15 mouse cellular contexts compared by ENCODE assay signal in genomic region chrX:15913795-15914500, GRCm38 (mm10).
DNase-seq lines count a peak whose midpoint lies in the region; ATAC-seq lines count a peak whose summit lies in the region.
"Had no signal": no experiment of that assay in that cellular context is flagged by ENCODE, and none has a peak within 500 bp of the region (broad histone marks: within the 10 kb centered on the region; RNA-seq: fewer than 3 reads in every experiment).

No protein-coding gene starts in this region.

- no peaks in the 10 kb centered on the region for H3K4me1 ChIP-seq in hindbrain, embryonic 11.5 days (replicated peaks; ENCODE audit: control insufficient read depth, insufficient read depth, low read length)
- no peaks in the 10 kb centered on the region for H3K4me1 ChIP-seq in hindbrain, embryonic 10.5 days (replicated peaks)
- no peaks in the 10 kb centered on the region for H3K4me1 ChIP-seq in hindbrain, embryonic 16.5 days (ENCODE audit: control insufficient read depth, insufficient read depth, low read depth, low read length)
- H3K4me1 ChIP-seq: liver, embryonic 12.5 days; megakaryocyte, embryonic 14.5 days had no signal

- no peaks in the 10 kb centered on the region for H3K36me3 ChIP-seq in hindbrain, embryonic 11.5 days (ENCODE audit: control insufficient read depth, insufficient read depth, low read length)
- H3K36me3 ChIP-seq in hindbrain, embryonic 10.5 days = no peaks in the 10 kb centered on the region
- no peaks in the 10 kb centered on the region for H3K36me3 ChIP-seq in hindbrain, embryonic 16.5 days (ENCODE audit: control insufficient read depth, insufficient read depth, low read length)
- H3K36me3 ChIP-seq: liver, embryonic 12.5 days had no signal

- no peak overlapping the region for H3K4me3 ChIP-seq in hindbrain, embryonic 11.5 days (ENCODE audit: low read depth, low read length)
- H3K4me3 ChIP-seq in hindbrain, embryonic 10.5 days = no peak overlapping the region
- no peak overlapping the region for H3K4me3 ChIP-seq in hindbrain, embryonic 16.5 days (ENCODE audit: low read length)
- H3K4me3 ChIP-seq: liver, embryonic 12.5 days; megakaryocyte, embryonic 14.5 days had no signal

- H3K27ac ChIP-seq in hindbrain, embryonic 11.5 days (ENCODE audit: low read depth, low read length) = no peak overlapping the region
- no peak overlapping the region for H3K27ac ChIP-seq in hindbrain, embryonic 10.5 days
- no peak overlapping the region for H3K27ac ChIP-seq in hindbrain, embryonic 16.5 days (ENCODE audit: low read depth, low read length)
- H3K27ac ChIP-seq: liver, embryonic 12.5 days had no signal

- H3K4me2 ChIP-seq in hindbrain, embryonic 11.5 days (replicated peaks; ENCODE audit: low read depth, low read length) = no peak overlapping the region
- no peak overlapping the region for H3K4me2 ChIP-seq in hindbrain, embryonic 16.5 days (ENCODE audit: low read length)
- H3K4me2 ChIP-seq: liver, embryonic 12.5 days had no signal

- no peaks in the 10 kb centered on the region for H3K9me3 ChIP-seq in hindbrain, embryonic 11.5 days (ENCODE audit: control insufficient read depth, low read length)
- no peaks in the 10 kb centered on the region for H3K9me3 ChIP-seq in hindbrain, embryonic 10.5 days
- no peaks in the 10 kb centered on the region for H3K9me3 ChIP-seq in hindbrain, embryonic 16.5 days (ENCODE audit: control insufficient read depth, low read length)
- H3K9me3 ChIP-seq: liver, embryonic 12.5 days; megakaryocyte, embryonic 14.5 days had no signal

- no peak for ATAC-seq in hindbrain, embryonic 11.5 days (ENCODE audit: low FRiP score)
- peak; percentile 85 for ATAC-seq in hindbrain, embryonic 16.5 days
- ATAC-seq in CD4-positive, CD25-positive, alpha-beta regulatory T cell, adult 4 months = no peak
- ATAC-seq: inflammation-experienced regulatory T-cells, adult 6 months; liver, embryonic 12.5 days; Patski had no signal

- H3K27me3 ChIP-seq in hindbrain, embryonic 11.5 days (ENCODE audit: control insufficient read depth, insufficient read depth, low read length) = no peaks in the 10 kb centered on the region
- no peaks in the 10 kb centered on the region for H3K27me3 ChIP-seq in hindbrain, embryonic 10.5 days (ENCODE audit: insufficient read depth, poor library complexity, severe bottlenecking)
- no peaks in the 10 kb centered on the region for H3K27me3 ChIP-seq in hindbrain, embryonic 16.5 days (replicated peaks; ENCODE audit: control insufficient read depth, insufficient read depth, low read length)
- H3K27me3 ChIP-seq: liver, embryonic 12.5 days; megakaryocyte, embryonic 14.5 days had no signal

- H3K9ac ChIP-seq in hindbrain, embryonic 11.5 days (ENCODE audit: low read depth, low read length) = no peak overlapping the region
- no peak overlapping the region for H3K9ac ChIP-seq in hindbrain, embryonic 16.5 days (ENCODE audit: low read depth, low read length)
- H3K9ac ChIP-seq: liver, embryonic 12.5 days had no signal

- 74% methylated on average over 1 of the region's 1 CpGs for WGBS in hindbrain, embryonic 11.5 days
- WGBS in hindbrain, embryonic 10.5 days = 84% methylated on average over 1 of the region's 1 CpGs
- WGBS in hindbrain, embryonic 16.5 days = 39% methylated on average over 1 of the region's 1 CpGs

- peak; percentile 5 for DNase-seq in hindbrain, embryonic 11.5 days (ENCODE audit: low spot score)
- no peak for DNase-seq in hindbrain, embryonic 10.5 days (ENCODE audit: low spot score)
- peak; percentile 15 to 21 for DNase-seq in right cerebral cortex, postnatal 10 days (ENCODE audit: low spot score in 2 of 2)
- no peak for DNase-seq in right cerebral cortex, postnatal 4 days
- no peak for DNase-seq in urinary bladder, postnatal 25 days (ENCODE audit: low spot score)
- no peak for DNase-seq in thymus, postnatal 14 days
- DNase-seq: adrenal gland, postnatal 14 days; cerebellum, postnatal 10 days; heart, adult 11 months had no signal

Comparison
In these comparisons a context has a peak if more than half of its experiments do, and no peak if none do; other contexts are left out.
1. DNase-seq: peak in hindbrain, embryonic 11.5 days (single experiment) and right cerebral cortex, postnatal 10 days (2 of 2); none in hindbrain, embryonic 10.5 days (single experiment), right cerebral cortex, postnatal 4 days (single experiment), urinary bladder, postnatal 25 days (single experiment) and thymus, postnatal 14 days (single experiment).